Mouse (Mus musculus) heart, embryonic 14.5 days (tissue): ENCODE results near the gene Asic2. TPM values are rescaled to one million over a fixed set of nuclear protein-coding genes. Genes with fewer than 3 reads are reported as not detected.

Source experiments
- ATAC-seq: fragments of 200-750 bp; cut with Nextera tagmentation; 2 replicates; pipeline ENCODE4 v1.8.0; 2017; ENCODE audit warnings: low read depth, moderate TSS enrichment; ENCODE audit not compliant: insufficient number of reproducible peaks, insufficient read depth, low FRiP score
- H3K27ac ChIP-seq, 2 experiments: fragments of 200-500 bp in 1 of 2; fragments of 300-500 bp in 1 of 2; sonication (generic) in 1 of 2; replicated peaks in 1 of 2; 2 replicates each; pipeline ENCODE4 v1.5.1; 2012 to 2014; ENCODE audit warnings: low read depth in 2 of 2, low read length in 2 of 2, control low read depth in 1 of 2, mild to moderate bottlenecking in 1 of 2, mixed read lengths in 1 of 2; ENCODE audit not compliant: control insufficient read depth in 1 of 2, insufficient read depth in 1 of 2
- H3K27me3 ChIP-seq: fragments of 300-500 bp; sonication (generic); 2 replicates; pipeline ENCODE4 v1.6.1; 2014; ENCODE audit warnings: mild to moderate bottlenecking, low read length, control low read depth; ENCODE audit not compliant: control insufficient read depth, insufficient read depth
- H3K36me3 ChIP-seq: fragments of 300-500 bp; sonication (generic); 2 replicates; pipeline ENCODE4 v1.6.1; 2014; ENCODE audit warnings: mild to moderate bottlenecking, control low read depth, low read length, mixed read lengths; ENCODE audit not compliant: control insufficient read depth, insufficient read depth
- H3K4me1 ChIP-seq, 2 experiments: fragments of 200-500 bp in 1 of 2; fragments of 300-500 bp in 1 of 2; sonication (generic) in 1 of 2; 2 replicates each; pipeline ENCODE4 v1.6.1; 2012 to 2014; ENCODE audit warnings: low read length in 2 of 2, control low read depth in 1 of 2, mixed read lengths in 1 of 2; ENCODE audit not compliant: control insufficient read depth in 2 of 2, insufficient read depth in 2 of 2
- H3K4me2 ChIP-seq: fragments of 300-500 bp; sonication (generic); 2 replicates; pipeline ENCODE4 v1.6.1; 2014; ENCODE audit warnings: mild to moderate bottlenecking, low read length
- H3K4me3 ChIP-seq, 2 experiments: fragments of 200-500 bp in 1 of 2; fragments of 300-500 bp in 1 of 2; sonication (generic) in 1 of 2; 2 replicates each; pipeline ENCODE4 v1.5.1; 2012 to 2014; ENCODE audit warnings: low read length in 2 of 2, mild to moderate bottlenecking in 2 of 2, control low read depth in 1 of 2, low read depth in 1 of 2, moderate library complexity in 1 of 2; ENCODE audit not compliant: control insufficient read depth in 1 of 2, insufficient read depth in 1 of 2
- H3K9ac ChIP-seq: fragments of 300-500 bp; sonication (generic); 2 replicates; pipeline ENCODE4 v1.6.1; 2014; ENCODE audit warnings: mild to moderate bottlenecking, low read length
- H3K9me3 ChIP-seq: fragments of 300-500 bp; sonication (generic); 2 replicates; pipeline ENCODE4 v1.6.1; 2016; ENCODE audit warnings: low read length, control low read depth; ENCODE audit not compliant: control insufficient read depth
- WGBS: fragments of 180-500 bp; shearing (Covaris S2); extraction: QIAGEN DNeasy Blood & Tissue Kit; methylation state at CpG from one replicate; pipeline ENCODE4 v1.1.7; 2014; 5-methylcytosine and 5-hydroxymethylcytosine counted together
- polyA plus RNA-seq: library from polyadenylated mRNA; unstranded; fragments of >200 nt; fragmentation: Nextera tagmentation; extraction: Ambion mirVana; gene quantifications from 2 replicates; pipeline ENCODE4 v1.2.1, GENCODE M21; 2014

Gene Asic2
- polyA plus RNA-seq, 1 experiment from 2014 or later = not detected

DNA sequence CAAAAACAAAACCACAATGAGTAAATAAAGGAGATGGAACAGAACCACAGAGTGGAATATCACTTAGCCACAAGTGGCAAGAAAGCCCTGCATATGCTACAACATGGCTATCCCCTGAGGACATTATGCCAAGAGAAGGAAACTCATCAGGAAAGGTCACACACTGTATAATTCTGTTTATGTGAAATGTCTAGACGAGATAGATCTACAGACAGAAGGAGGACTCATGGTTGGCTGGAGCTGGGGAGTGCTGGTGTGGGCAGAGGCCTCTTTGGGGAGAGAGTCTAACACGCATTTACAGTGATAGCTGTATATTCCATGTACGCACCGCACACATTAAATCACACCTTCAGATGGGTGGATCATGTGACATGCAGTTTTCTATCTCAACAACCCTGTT lies 884.4 kb downstream of the Asic2 start:
- Histone ChIP-seq H3K36me3 (no peaks in the 10 kb centered on the region), H3K4me3 (no peak overlapping the region), H3K27ac (no peak overlapping the region), H3K9me3 (no peaks in the 10 kb centered on the region), H3K4me2 (no peak overlapping the region), H3K27me3 (no peaks in the 10 kb centered on the region), H3K4me1 (peaks cover 3 to 4% of the 10 kb centered on the region in 2 experiments; a peak in 2 of 4 replicates), H3K9ac (no peak overlapping the region)
- 80% methylated on average over 4 of the region's 4 CpGs for WGBS
- ATAC-seq = no peak

DNA sequence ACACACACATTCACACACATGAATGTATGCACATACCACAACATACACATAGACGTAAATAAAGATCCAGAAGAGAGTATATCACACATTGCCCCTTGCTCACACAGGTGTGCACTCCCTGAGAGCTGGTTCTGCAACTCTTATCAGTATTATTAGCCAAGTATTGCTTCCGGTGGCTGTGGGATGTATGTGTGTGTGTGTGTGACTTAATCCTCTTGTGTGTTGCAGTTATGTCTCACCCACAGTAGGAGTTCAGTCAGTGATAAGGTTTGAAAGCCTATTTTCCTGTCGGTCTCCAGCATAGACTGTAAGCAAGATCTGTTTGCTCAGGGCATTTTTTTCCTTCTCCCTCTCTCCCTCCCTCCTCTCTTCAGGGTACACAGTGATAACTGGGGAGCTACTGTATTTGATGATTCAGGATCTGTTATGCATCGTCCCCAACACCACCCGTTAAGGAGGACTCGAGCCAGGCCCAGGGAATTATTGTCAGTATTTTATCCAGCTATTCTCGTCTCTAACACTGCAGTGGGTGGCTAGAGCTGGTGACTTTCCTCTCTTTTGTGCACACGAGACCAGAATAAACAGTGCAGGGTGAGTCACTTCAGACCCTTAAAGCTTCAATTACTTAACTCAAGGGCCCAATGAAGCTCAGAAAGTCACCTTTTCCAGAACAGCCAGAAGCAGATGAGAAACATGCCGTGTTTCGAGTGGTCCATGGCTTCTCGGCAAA lies 888.0 kb downstream of the Asic2 start:
- Histone ChIP-seq H3K36me3 (no peaks in the 10 kb centered on the region), H3K27ac (no peak overlapping the region), H3K4me2 (no peak overlapping the region), H3K4me1 (peaks cover 3 to 4% of the 10 kb centered on the region in 2 experiments; a peak in 2 of 4 replicates), H3K9me3 (no peaks in the 10 kb centered on the region), H3K27me3 (no peaks in the 10 kb centered on the region), H3K9ac (no peak overlapping the region), H3K4me3 (no peak overlapping the region)
- 29% methylated on average over 11 of the region's 11 CpGs for WGBS
- ATAC-seq = no peak

DNA sequence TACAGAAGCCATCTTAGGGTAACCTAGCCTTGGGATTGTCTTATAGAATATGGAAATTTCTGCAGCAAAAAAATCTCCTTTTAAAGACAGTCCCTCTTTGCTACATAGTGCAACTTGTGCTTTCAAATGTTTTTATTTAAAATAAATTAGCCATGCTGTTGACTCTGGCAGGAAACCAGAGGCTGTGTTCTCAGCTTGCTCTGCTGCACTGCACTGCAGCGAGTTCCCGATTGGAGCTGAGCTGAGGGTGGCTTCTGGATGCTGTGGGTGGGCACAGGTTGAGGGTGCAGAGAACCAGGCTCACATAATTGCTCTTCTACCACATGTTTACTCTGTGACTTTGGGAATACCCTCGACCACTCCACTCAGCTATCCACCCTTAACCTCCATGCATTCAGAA lies 889.0 kb downstream of the Asic2 start:
- Histone ChIP-seq H3K4me3 (no peak overlapping the region), H3K27me3 (no peaks in the 10 kb centered on the region), H3K27ac (no peak overlapping the region), H3K4me2 (no peak overlapping the region), H3K36me3 (no peaks in the 10 kb centered on the region), H3K4me1 (peaks cover 3 to 4% of the 10 kb centered on the region in 2 experiments; a peak in 2 of 4 replicates), H3K9ac (no peak overlapping the region), H3K9me3 (no peaks in the 10 kb centered on the region)
- 60% methylated on average over 3 of the region's 3 CpGs for WGBS
- ATAC-seq = no peak

DNA sequence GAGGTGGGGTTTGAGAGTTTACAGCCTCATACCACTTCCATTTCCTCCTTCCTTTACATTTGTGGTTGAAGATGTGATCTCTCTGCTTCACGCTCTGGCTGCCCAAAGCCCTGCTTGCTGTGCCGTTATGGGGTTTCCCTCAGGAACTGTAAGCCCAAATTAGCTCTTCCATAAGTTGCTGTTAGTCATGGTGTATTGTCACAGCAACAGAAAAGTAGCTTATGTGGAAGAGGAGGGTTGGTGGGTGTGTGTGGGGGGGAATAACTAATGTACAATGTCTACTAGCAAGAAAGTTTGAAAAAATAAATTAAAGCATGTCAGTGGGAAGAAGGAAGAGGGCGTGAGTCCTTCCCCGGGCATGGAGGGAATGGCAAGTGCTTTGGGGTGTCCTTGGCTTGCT lies 896.4 kb downstream of the Asic2 start:
- Histone ChIP-seq H3K4me2 (no peak overlapping the region), H3K9me3 (no peaks in the 10 kb centered on the region), H3K4me3 (no peak overlapping the region), H3K27me3 (no peaks in the 10 kb centered on the region), H3K27ac (no peak overlapping the region), H3K9ac (no peak overlapping the region), H3K36me3 (no peaks in the 10 kb centered on the region), H3K4me1 (no peaks in the 10 kb centered on the region)
- WGBS = 79% methylated on average over 4 of the region's 4 CpGs
- ATAC-seq = no peak

DNA sequence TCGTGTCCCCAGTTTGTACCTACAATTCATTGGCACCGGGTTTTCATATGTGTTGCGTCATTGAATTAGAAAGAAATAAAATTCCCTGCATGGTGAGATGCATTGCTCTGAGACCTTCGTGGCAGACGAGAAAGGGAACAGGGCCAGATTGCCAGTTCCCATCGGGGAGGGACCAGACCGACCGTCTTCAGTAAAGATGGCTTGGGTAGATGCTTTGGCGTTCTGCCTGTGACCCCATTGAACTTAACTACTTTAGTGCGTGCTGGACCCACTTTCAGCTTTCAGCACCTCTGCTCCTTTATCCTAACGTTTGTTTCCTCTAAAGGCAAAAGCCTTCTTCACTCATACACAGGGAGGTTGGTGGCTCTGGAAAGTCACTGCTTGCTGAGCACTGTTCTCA lies 902.9 kb downstream of the Asic2 start:
- WGBS = 49% methylated on average over 11 of the region's 11 CpGs
- no peaks in the 10 kb centered on the region for H3K9me3 ChIP-seq
- ATAC-seq = no peak
- H3K9ac ChIP-seq = no peak overlapping the region
- no peaks in the 10 kb centered on the region for H3K36me3 ChIP-seq
- no peaks in the 10 kb centered on the region for H3K4me1 ChIP-seq
- H3K27ac ChIP-seq = no peak overlapping the region
- H3K27me3 ChIP-seq = no peaks in the 10 kb centered on the region
- H3K4me2 ChIP-seq = no peak overlapping the region
- H3K4me3 ChIP-seq = no peak overlapping the region

DNA sequence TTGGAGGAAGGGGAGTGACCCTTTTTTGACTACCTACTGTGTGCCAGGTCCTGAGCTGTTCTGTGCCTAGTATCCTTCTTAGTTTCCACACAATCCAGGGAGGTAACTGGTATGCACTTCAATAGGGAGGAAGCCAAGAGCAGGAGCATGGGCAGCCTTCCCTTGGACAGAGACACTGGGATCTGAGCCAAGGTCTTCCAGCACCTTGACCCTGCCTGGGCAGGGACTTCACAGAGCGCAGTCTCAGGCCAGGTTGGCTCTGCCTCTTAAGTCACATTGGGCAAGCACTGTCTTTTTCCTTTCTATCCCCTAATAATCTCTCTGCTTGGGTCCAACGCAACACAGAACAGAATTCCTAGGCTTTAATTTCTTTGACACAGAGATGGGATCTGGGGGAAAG lies 904.3 kb downstream of the Asic2 start:
- H3K9ac ChIP-seq = no peak overlapping the region
- H3K27ac ChIP-seq = no peak overlapping the region
- H3K4me3 ChIP-seq = no peak overlapping the region
- no peak overlapping the region for H3K4me2 ChIP-seq
- 64% methylated on average over 2 of the region's 2 CpGs for WGBS
- no peak for ATAC-seq
- H3K36me3 ChIP-seq = no peaks in the 10 kb centered on the region
- H3K9me3 ChIP-seq = no peaks in the 10 kb centered on the region
- H3K4me1 ChIP-seq = no peaks in the 10 kb centered on the region
- no peaks in the 10 kb centered on the region for H3K27me3 ChIP-seq

DNA sequence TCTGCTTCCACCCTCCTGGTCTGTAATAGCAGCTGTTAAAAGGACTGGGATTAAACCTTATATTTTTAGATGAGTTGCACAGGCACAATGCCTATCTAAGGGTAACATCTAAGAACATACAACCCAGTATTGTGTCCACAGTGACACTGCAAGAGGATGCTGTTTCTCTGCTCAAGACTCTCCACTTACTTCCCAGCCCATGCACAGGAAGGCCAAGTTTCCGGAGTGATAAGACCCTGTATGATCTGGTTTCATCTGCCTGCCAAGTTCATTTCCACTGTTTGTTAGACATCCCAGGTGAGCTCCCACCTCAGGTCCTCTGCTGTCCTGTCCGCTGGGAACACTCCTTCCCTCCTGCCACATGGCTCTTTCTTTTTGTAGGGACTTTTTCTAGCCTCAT lies 908.2 kb downstream of the Asic2 start:
- ATAC-seq = no peak
- 60% methylated on average over 2 of the region's 2 CpGs for WGBS
- no peak overlapping the region for H3K9ac ChIP-seq

DNA sequence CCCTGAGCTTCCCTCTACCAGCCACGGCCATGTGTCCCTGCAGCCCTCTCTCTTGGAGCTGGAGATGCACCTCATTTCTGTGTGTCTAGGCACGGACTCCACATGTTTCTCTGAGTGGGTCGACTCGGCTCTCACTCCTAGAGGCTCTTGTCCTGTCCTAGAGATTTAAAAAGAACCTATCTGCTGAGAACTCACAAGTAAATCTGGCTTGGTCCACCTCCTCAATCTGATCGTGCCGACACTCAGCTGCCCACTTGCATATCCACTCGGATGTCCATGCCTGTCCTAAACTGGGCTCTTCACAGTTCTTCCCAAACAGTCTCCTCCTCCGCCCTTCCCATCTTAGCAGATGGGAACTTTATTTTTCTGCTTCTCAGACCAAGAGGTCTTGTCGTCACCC lies 908.7 kb downstream of the Asic2 start:
- Histone ChIP-seq H3K4me1 (peaks cover 4 to 7% of the 10 kb centered on the region in 2 experiments; a peak in 3 of 4 replicates), H3K36me3 (no peaks in the 10 kb centered on the region), H3K27ac (no peak overlapping the region), H3K27me3 (no peaks in the 10 kb centered on the region), H3K9me3 (no peaks in the 10 kb centered on the region), H3K4me2 (no peak overlapping the region), H3K4me3 (no peak overlapping the region), H3K9ac (no peak overlapping the region)
- WGBS = 77% methylated on average over 9 of the region's 9 CpGs
- no peak for ATAC-seq

More for the DNA sequence above, 908.2 kb downstream of the Asic2 start:
- H3K9me3 ChIP-seq = no peaks in the 10 kb centered on the region
- H3K27ac ChIP-seq = no peak overlapping the region
- H3K4me2 ChIP-seq = no peak overlapping the region
- H3K36me3 ChIP-seq = no peaks in the 10 kb centered on the region
- peaks cover 4 to 7% of the 10 kb centered on the region in 2 experiments; a peak in 3 of 4 replicates for H3K4me1 ChIP-seq
- no peak overlapping the region for H3K4me3 ChIP-seq
- H3K27me3 ChIP-seq = no peaks in the 10 kb centered on the region
